Mouse (Mus musculus) large intestine, adult 2 months (tissue): ENCODE measurements around the gene Mettl21a. TPM values are rescaled to one million over a fixed set of nuclear protein-coding genes. Genes with fewer than 3 reads are reported as not detected.
"Not testable (repeated sequence)": the region's sequence is repeated elsewhere in the genome, so short reads cannot be mapped to it uniquely, and the experiment has no call there.

Source experiments
- DNase-seq: peaks from one replicate; pipeline ENCODE4 v3.0.0-alpha.2; 2012; ENCODE audit warnings: low read depth, low spot score
- WGBS: fragments of 180-500 bp; shearing (Covaris S2); methylation state at CpG from one replicate; pipeline ENCODE4 v1.1.7; 2018; 5-methylcytosine and 5-hydroxymethylcytosine counted together
- polyA plus RNA-seq: library from polyadenylated mRNA; depleted of rRNA; stranded (reverse); fragments of >200 nt; gene quantifications from 2 replicates; pipeline ENCODE4 v1.2.3, GENCODE M21; 2012; rRNA removed

Gene Mettl21a
- polyA plus RNA-seq, 1 experiment, result 8.0 TPM

GRCm38 (mm10) chr1:64616076-64616475 lies 966 bp downstream of the Mettl21a start:
- 59% methylated on average over 6 of the region's 6 CpGs for WGBS
- DNase-seq, result no peak

DNA sequence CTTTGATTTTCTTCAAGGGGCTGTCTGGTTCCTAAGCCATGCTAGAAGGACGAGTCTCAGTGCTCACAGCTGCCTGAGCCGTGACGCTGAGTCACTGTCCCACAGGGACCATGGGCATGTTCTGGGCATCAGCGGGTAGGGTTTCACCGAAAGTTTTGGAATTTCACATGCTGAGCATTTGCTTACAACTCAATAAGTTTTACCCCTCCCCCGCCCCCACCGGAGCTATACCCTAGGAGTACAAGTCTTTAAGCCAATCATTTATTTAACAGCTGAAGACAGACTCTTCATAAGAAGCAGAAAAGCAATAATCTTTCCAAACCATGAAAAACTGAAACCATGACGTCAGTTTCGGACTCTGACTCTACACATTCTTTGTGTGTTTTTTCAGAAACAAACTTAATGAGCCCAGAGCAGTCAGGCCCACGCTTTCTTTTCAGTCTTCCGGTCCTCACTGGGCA lies 1.5 kb downstream of the Mettl21a start:
- DNase-seq, result no peak
- whole genome bisulfite sequencing, result 73% methylated on average over 11 of the region's 11 CpGs

GRCm38 (mm10) chr1:64614801-64615345 lies 2.2 kb downstream of the Mettl21a start:
- WGBS, result 75% methylated on average over 10 of the region's 10 CpGs
- DNase-seq, result no peak

DNA sequence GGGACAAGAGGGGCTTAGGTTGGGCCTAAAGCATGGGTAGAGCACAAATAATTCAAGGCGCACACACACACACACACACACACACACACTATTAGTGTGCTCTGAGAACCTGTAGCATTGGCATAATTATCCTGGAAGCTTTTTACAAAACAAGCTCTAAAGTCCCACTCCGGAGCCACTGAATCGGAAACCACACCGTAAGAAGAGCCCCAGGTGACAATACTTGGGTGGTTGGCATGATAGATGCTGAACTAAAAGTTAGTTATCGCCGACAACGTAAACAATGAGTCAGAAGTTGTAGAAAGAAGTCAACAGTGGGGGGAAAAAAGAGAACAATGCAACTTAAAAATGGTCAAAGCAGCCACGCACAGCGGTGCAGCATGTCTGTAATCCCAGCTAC lies 2.7 kb downstream of the Mettl21a start:
- no peak for DNase-seq
- 84% methylated on average over 9 of the region's 9 CpGs for WGBS

DNA sequence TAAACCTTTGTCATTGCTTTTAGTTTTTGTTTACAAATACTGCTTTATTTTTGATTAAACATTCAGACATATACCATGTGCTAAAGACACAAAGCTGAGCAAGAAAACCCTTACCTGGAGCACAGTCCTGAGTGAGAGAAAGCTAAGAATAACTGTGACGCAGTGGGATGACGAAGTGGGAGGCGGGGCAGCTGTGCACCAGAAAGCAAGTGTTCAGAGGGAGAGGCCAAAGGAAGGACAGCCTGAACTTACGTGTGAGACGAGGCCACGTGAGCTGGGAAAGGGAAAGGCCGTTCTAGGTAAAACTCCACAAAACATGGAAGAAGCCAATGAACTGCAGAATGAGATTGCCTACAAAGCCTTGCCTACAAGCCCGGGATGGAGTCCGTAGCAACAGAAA lies 7.1 kb downstream of the Mettl21a start:
- no peak for DNase-seq
- 64% methylated on average over 9 of the region's 9 CpGs for WGBS

- 35% methylated on average over 4 of the region's 4 CpGs for WGBS
Measured at GRCm38 (mm10) chr1:64609145-64609544, 7.9 kb downstream of the Mettl21a start.

DNA sequence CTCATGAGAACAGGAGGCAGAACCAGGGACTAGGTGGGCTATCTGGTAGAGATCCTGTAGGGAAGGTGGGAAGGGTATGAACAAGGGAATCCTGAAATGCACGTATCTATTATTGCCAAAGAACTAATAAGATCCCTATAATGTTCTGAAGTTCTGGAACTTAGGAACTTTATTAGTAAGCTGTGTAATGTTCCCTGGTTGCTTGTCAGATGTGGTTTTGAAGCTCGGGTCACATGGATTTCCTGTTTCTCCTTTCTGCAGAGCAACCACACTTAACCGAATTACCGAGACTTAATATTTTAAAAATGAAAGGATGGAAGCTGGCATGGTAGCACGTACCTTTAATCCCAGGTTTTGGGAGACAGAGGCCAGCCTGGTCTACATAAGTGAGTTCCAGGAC lies 13.7 kb downstream of the Mettl21a start:
- 82% methylated on average over 5 of the region's 5 CpGs for WGBS
- no peak for DNase-seq

More at GRCm38 (mm10) chr1:64609145-64609544, 7.9 kb downstream of the Mettl21a start:
- DNase-seq, result no peak

- 72% methylated on average over 6 of the region's 6 CpGs for WGBS
- DNase-seq, result no peak
Measured at GRCm38 (mm10) chr1:64601242-64601842, 15.7 kb downstream of the Mettl21a start.

GRCm38 (mm10) chr1:64600413-64601077 lies 16.5 kb downstream of the Mettl21a start:
- 67% methylated on average over 7 of the region's 7 CpGs for WGBS

DNA sequence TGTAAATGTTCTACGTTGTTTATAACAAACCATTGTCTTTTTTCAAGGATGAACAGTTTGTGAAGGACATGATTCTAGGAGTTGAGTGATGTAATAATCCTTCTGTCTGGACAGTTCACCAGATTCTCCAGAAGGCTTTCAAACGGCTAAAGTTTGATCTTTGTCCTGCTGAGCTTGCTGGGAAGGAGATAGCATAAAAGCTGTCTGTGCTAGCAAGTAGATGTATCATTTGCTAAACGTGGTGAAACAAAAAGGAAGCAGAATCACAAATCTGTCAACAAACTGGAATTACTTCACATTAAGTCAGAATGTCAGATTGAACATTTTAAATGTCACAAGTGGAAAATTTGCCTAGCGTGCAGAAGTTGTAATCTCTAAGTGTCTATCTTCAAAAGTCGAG lies 18.1 kb downstream of the Mettl21a start:
- WGBS, result 52% methylated on average over 5 of the region's 5 CpGs
- no peak for DNase-seq

More at GRCm38 (mm10) chr1:64600413-64601077, 16.5 kb downstream of the Mettl21a start:
- DNase-seq, result no peak

GRCm38 (mm10) chr1:64578801-64579200 lies 38.2 kb downstream of the Mettl21a start:
- DNase-seq, result no peak
- 92% methylated on average over 3 of the region's 3 CpGs for WGBS

DNA sequence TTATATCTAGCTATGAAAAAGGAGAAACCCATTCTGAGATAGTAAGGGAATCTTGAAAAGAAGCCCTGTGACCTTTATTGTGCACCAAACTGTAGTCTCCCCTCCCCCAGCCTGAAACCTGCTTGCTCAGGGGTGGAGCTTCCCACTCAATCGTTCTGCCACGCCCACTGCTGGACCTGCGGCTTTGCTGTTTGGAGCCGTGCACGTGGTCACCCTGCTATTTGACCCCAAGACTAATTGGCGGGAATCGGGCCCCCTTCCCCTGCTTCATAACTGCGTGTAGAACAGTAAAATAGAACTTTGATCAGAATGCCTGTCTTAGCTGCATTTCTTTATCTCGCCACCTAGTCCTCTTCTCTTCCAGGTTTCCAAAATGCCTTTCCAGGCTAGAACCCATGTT lies 39.1 kb downstream of the Mettl21a start:
- 50% methylated on average over 9 of the region's 9 CpGs for WGBS
- not testable (repeated sequence) for DNase-seq

DNA sequence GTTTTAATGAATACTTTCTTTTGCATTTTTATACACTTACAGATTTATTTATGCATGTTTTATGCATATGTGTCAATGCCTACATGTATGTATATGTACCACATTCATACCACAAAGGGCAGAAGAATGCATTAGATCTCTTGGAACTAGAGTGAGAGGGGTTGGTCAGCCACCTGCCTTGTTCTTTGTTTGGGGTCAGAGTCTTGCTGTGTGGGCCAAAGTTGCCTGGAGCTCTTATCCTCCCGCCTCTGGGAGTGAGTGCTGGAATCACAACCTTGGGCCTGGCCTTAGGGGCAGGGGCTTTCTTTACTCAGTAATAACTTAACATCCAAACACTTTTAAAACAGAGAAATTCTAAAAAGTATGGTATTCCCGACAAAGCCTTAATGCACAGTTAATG lies 40.3 kb downstream of the Mettl21a start:
- no peak for DNase-seq
- WGBS, result 93% methylated on average over 2 of the region's 2 CpGs

DNA sequence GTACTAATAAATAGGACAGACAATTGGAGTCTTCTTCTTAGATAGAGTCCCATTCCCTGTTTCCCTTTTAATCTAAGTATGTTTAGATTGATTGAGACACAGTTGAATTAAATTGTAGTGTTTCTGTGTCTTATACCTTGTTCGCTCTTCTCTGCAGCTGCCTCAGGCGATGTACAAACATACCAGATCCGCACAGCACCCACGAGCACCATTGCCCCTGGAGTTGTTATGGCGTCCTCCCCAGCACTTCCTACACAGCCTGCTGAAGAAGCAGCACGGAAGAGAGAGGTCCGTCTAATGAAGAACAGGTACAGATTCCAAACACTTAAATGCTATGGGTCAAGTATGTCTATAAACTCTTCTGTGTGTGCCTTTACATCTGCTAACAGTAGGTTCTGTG lies 41.0 kb downstream of the Mettl21a start:
- 94% methylated on average over 7 of the region's 7 CpGs for WGBS
- DNase-seq, result no peak

GRCm38 (mm10) chr1:64568206-64568605 lies 48.8 kb downstream of the Mettl21a start:
- no peak for DNase-seq

- 91% methylated on average over 3 of the region's 3 CpGs for WGBS
Measured at GRCm38 (mm10) chr1:64560105-64560504, 56.9 kb downstream of the Mettl21a start.

More at GRCm38 (mm10) chr1:64560105-64560504, 56.9 kb downstream of the Mettl21a start:
- no peak for DNase-seq

Other genes with a start within 250 kb of the Mettl21a start
- gene Creb1, start 84.6 kb downstream of the Mettl21a start, polyA plus RNA-seq, result 7.6 and 14.2 TPM in 2 replicates
- 11.3 and 21.9 TPM in 2 replicates for gene Ccnyl1, start 73.2 kb upstream of the Mettl21a start, polyA plus RNA-seq
- gene Fzd5, start 120.5 kb upstream of the Mettl21a start, polyA plus RNA-seq, result 36.4 and 87.3 TPM in 2 replicates